Mouse (Mus musculus): ENCODE results near the gene Mecp2. TPM values are rescaled to one million over a fixed set of nuclear protein-coding genes. Genes with fewer than 3 reads are reported as not detected.

Mecp2 gene
- polyA plus RNA-seq, 1 experiment from 2014 or later, result 10.0 TPM

GRCm38 (mm10) chrX:74108747-74109146 lies 26.4 kb downstream of the Mecp2 start:
- no peaks in the 10 kb centered on the region for H3K36me3 ChIP-seq (ENCODE audit: insufficient read depth, low read length)
- no peak overlapping the region for H3K27ac ChIP-seq (ENCODE audit: low read length)
- no peaks in the 10 kb centered on the region for H3K4me1 ChIP-seq (ENCODE audit: insufficient read depth, low read depth, low read length)
- no peaks in the 10 kb centered on the region for H3K27me3 ChIP-seq (replicated peaks; ENCODE audit: insufficient read depth, low read length)
- no peak overlapping the region for H3K4me3 ChIP-seq (ENCODE audit: low read depth, low read length)
- no peak for ATAC-seq
- no peak for DNase-seq (ENCODE audit: low spot score)
- H3K9me3 ChIP-seq (ENCODE audit: low read length), result no peaks in the 10 kb centered on the region
- no peak overlapping the region for H3K4me2 ChIP-seq (replicated peaks; ENCODE audit: low read depth, low read length)
- no peak overlapping the region for H3K9ac ChIP-seq (replicated peaks; ENCODE audit: low read depth)
- 37% methylated on average over 3 of the region's 3 CpGs for WGBS
- TF ChIP-seq CTCF (IDR thresholded peaks at IDR 0.05) (no peak), EP300 (IDR thresholded peaks at IDR 0.05) (no peak)

DNA sequence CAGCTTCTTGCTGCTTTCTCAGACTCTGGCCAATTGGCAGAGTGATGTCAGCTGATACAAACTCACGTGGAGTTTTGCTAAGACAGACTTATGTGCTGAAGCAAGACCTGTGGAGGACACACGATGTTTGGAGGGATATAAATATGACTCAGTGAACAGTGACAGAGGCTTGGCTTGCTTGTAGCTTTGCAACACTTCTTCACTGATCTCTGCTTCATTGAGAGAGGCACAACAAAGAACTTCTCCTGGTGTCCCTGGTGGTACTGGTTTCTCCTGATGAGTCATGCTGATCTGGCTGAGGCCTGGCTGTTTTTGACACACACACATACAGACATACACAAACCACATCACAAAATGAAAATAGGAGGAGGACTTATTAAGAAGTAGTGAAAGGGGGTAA lies 29.2 kb downstream of the Mecp2 start:
- H3K4me1 ChIP-seq (ENCODE audit: insufficient read depth, low read depth, low read length), result no peaks in the 10 kb centered on the region
- H3K27ac ChIP-seq (ENCODE audit: low read length), result no peak overlapping the region
- H3K27me3 ChIP-seq (replicated peaks; ENCODE audit: insufficient read depth, low read length), result no peaks in the 10 kb centered on the region
- H3K9ac ChIP-seq (replicated peaks; ENCODE audit: low read depth), result no peak overlapping the region
- H3K4me3 ChIP-seq (ENCODE audit: low read depth, low read length), result no peak overlapping the region
- DNase-seq (ENCODE audit: low spot score) (no peak), ATAC-seq (no peak)
- no peaks in the 10 kb centered on the region for H3K9me3 ChIP-seq (ENCODE audit: low read length)
- TF ChIP-seq CTCF (IDR thresholded peaks at IDR 0.05) (no peak), EP300 (IDR thresholded peaks at IDR 0.05) (no peak)
- H3K36me3 ChIP-seq (ENCODE audit: insufficient read depth, low read length), result no peaks in the 10 kb centered on the region
- WGBS, result 43% methylated on average over 2 of the region's 2 CpGs
- H3K4me2 ChIP-seq (replicated peaks; ENCODE audit: low read depth, low read length), result no peak overlapping the region

GRCm38 (mm10) chrX:74103457-74104188 lies 31.5 kb downstream of the Mecp2 start:
- Histone ChIP-seq H3K9me3 (ENCODE audit: low read length) (no peaks in the 10 kb centered on the region), H3K4me3 (ENCODE audit: low read depth, low read length) (no peak overlapping the region), H3K9ac (replicated peaks; ENCODE audit: low read depth) (no peak overlapping the region), H3K4me1 (ENCODE audit: insufficient read depth, low read depth, low read length) (no peaks in the 10 kb centered on the region), H3K27ac (ENCODE audit: low read length) (no peak overlapping the region), H3K27me3 (replicated peaks; ENCODE audit: insufficient read depth, low read length) (no peaks in the 10 kb centered on the region), H3K36me3 (ENCODE audit: insufficient read depth, low read length) (no peaks in the 10 kb centered on the region), H3K4me2 (replicated peaks; ENCODE audit: low read depth, low read length) (no peak overlapping the region)
- no peak for ATAC-seq
- DNase-seq (ENCODE audit: low spot score), result no peak
- TF ChIP-seq CTCF (IDR thresholded peaks at IDR 0.05) (no peak; the same call in 1 of the 2 replicates), EP300 (IDR thresholded peaks at IDR 0.05) (no peak)
- 56% methylated on average over 4 of the region's 4 CpGs for WGBS

- 44% methylated on average over 1 of the region's 1 CpGs for WGBS
- Histone ChIP-seq H3K4me2 (replicated peaks; ENCODE audit: low read depth, low read length) (no peak overlapping the region), H3K9ac (replicated peaks; ENCODE audit: low read depth) (no peak overlapping the region)
Observed at GRCm38 (mm10) chrX:74095130-74095529, 40.0 kb downstream of the Mecp2 start.

GRCm38 (mm10) chrX:74085601-74086038 lies 49.5 kb downstream of the Mecp2 start:
- H3K4me2 ChIP-seq (replicated peaks; ENCODE audit: low read depth, low read length), result peak overlapping the region; percentile 37; the same call in 1 of the 2 replicates
- no peaks in the 10 kb centered on the region for H3K9me3 ChIP-seq (ENCODE audit: low read length)
- TF ChIP-seq EP300 (IDR thresholded peaks at IDR 0.05), result no peak
- no peak for TF ChIP-seq CTCF (IDR thresholded peaks at IDR 0.05)
- H3K4me1 ChIP-seq (ENCODE audit: insufficient read depth, low read depth, low read length), result no peaks in the 10 kb centered on the region
- DNase-seq (ENCODE audit: low spot score) (peak; percentile 97), ATAC-seq (peak; percentile 99)
- H3K27ac ChIP-seq (ENCODE audit: low read length), result peak overlapping the region; percentile 91
- no peaks in the 10 kb centered on the region for H3K27me3 ChIP-seq (replicated peaks; ENCODE audit: insufficient read depth, low read length)
- H3K9ac ChIP-seq (replicated peaks; ENCODE audit: low read depth), result peak overlapping the region; percentile 62
- peak overlapping the region; percentile 59 for H3K4me3 ChIP-seq (ENCODE audit: low read depth, low read length)
- no peaks in the 10 kb centered on the region for H3K36me3 ChIP-seq (ENCODE audit: insufficient read depth, low read length)
- 11% methylated on average over 12 of the region's 27 CpGs for WGBS

More at GRCm38 (mm10) chrX:74095130-74095529, 40.0 kb downstream of the Mecp2 start:
- DNase-seq (ENCODE audit: low spot score) (no peak), ATAC-seq (no peak)
- no peak overlapping the region for H3K27ac ChIP-seq (ENCODE audit: low read length)
- no peaks in the 10 kb centered on the region for H3K27me3 ChIP-seq (replicated peaks; ENCODE audit: insufficient read depth, low read length)
- H3K36me3 ChIP-seq (ENCODE audit: insufficient read depth, low read length), result no peaks in the 10 kb centered on the region
- TF ChIP-seq CTCF (IDR thresholded peaks at IDR 0.05) (no peak), EP300 (IDR thresholded peaks at IDR 0.05) (no peak)
- no peaks in the 10 kb centered on the region for H3K9me3 ChIP-seq (ENCODE audit: low read length)
- no peak overlapping the region for H3K4me3 ChIP-seq (ENCODE audit: low read depth, low read length)
- no peaks in the 10 kb centered on the region for H3K4me1 ChIP-seq (ENCODE audit: insufficient read depth, low read depth, low read length)

- peak overlapping the region; percentile 59 for H3K4me3 ChIP-seq (ENCODE audit: low read depth, low read length)
- H3K4me1 ChIP-seq (ENCODE audit: insufficient read depth, low read depth, low read length), result no peaks in the 10 kb centered on the region
- WGBS, result 7% methylated on average over 11 of the region's 56 CpGs
- DNase-seq (ENCODE audit: low spot score) (peak; percentile 86), ATAC-seq (peak; percentile 72)
- H3K9me3 ChIP-seq (ENCODE audit: low read length), result no peaks in the 10 kb centered on the region
- H3K36me3 ChIP-seq (ENCODE audit: insufficient read depth, low read length), result no peaks in the 10 kb centered on the region
- peak overlapping the region; percentile 91 for H3K27ac ChIP-seq (ENCODE audit: low read length)
- H3K4me2 ChIP-seq (replicated peaks; ENCODE audit: low read depth, low read length), result peak overlapping the region; percentile 61
- peak overlapping the region; percentile 62 for H3K9ac ChIP-seq (replicated peaks; ENCODE audit: low read depth)
- H3K27me3 ChIP-seq (replicated peaks; ENCODE audit: insufficient read depth, low read length), result no peaks in the 10 kb centered on the region
- TF ChIP-seq EP300 (IDR thresholded peaks at IDR 0.05), result no peak
- TF ChIP-seq CTCF (IDR thresholded peaks at IDR 0.05), result no peak
Observed at GRCm38 (mm10) chrX:74084946-74085498, 50.1 kb downstream of the Mecp2 start.

All from lung, postnatal 0 days (tissue).